Mouse (Mus musculus) heart, postnatal 14 days (tissue): ENCODE measurements around the gene Ern2. TPM values are rescaled to one million over a fixed set of nuclear protein-coding genes. Genes with fewer than 3 reads are reported as not detected.

Experiments used
- DNase-seq, 2 experiments: peaks; one replicate each; pipeline ENCODE4 v3.0.0; 2021 to 2022
- intact Hi-C: fragments of 180-260 bp; cut with DNase I; formaldehyde crosslinking; loops from one replicate; pipeline ENCODE4 v1.15.1; 2025
- long read RNA-seq, 2 experiments: library from polyadenylated mRNA; stranded (forward); transcript quantifications; one replicate each; pipeline ENCODE4 v2.0.0; 2021
- total RNA-seq, 2 experiments: library from RNA; stranded (reverse); gene quantifications; 2 replicates each; pipeline ENCODE4 v1.2.3; 2021

The Ern2 gene
- not detected for total RNA-seq
- long read RNA-seq, experiment 1, result 0 reads
- long read RNA-seq, experiment 2, result 0 reads

GRCm38 (mm10) chr7:122186043-122186442 is at the start of gene Ern2:
Gene Ern2 (minus strand): TSS chr7:122186207.
- DNase-seq, result no peak
- intact Hi-C loops, result no loop called here

DNA sequence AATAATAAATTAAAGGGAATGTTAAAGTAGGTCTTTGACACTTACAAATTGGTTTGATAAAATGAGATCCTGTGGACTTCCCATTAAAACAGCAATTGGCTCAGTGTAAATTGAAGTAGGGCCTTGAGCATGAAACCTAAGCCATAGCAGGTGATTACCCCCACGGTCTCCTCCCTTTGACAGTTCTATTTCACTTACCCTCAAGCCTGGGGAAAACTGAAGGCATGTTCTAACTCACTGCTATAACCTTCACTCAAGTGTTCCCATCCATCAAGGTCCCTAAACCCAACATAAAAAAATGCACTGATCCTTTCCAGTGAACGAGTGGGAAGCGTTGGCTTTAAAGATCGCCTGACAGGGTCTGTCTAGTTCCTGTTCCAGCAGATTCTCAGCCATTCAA is 44.9 kb upstream of the Ern2 start:
- intact Hi-C loops, result no loop called here

GRCm38 (mm10) chr7:122229916-122230315 is 43.9 kb upstream of the Ern2 start:
- intact Hi-C loops, result no loop called here
- DNase-seq, result no peak

More for the DNA sequence above, 44.9 kb upstream of the Ern2 start:
- DNase-seq, result no peak

- DNase-seq, result no peak
- intact Hi-C loops, result no loop called here
Observed at GRCm38 (mm10) chr7:122229306-122229705, 43.3 kb upstream of the Ern2 start.

GRCm38 (mm10) chr7:122226744-122227143 is 40.7 kb upstream of the Ern2 start:
- no peak for DNase-seq
- intact Hi-C loops, result no loop called here

DNA sequence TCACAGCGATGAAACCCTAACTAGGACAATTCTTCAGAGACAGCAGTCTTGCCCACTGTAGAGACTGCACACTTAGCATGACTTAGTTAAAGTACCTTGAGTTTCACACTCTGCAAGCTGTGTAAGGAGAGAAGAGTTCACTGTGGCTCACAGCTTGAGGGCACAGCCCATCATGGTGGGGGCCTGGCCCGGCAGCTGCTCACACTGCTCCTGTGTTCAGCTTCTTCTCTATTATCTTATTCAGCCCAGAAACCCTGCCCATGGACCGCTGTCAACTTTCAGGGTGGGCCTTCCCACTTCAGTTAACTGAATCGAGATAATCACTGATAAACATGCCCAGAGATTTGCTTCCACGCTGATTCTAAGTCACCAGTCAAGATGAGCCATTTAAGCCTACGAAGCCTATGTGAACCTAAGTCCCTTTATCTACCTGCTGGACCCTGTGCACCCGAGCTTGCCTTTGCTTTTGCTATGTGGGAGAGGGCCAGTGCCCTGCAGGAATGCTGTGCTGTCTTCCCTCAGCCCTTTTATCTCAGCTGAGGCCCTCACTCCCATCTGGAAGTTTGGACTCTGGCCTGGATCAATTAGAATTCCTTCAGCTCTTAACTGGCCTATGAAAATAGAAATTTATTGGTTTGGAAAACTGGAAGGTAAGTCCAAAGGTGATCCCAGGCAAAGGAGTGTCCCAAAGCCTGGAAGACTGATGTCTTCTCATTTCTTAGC is 40.2 kb upstream of the Ern2 start:
- DNase-seq, result no peak
- intact Hi-C loops, result no loop called here

GRCm38 (mm10) chr7:122219315-122219801 is 33.4 kb upstream of the Ern2 start, which contains the start of gene Chp2:
Gene Chp2 (plus strand): TSS chr7:122219496.
- intact Hi-C loops, result no loop called here

GRCm38 (mm10) chr7:122208276-122209021 is 22.4 kb upstream of the Ern2 start:
- intact Hi-C loops, result no loop called here
- DNase-seq, result no peak

More at GRCm38 (mm10) chr7:122219315-122219801, 33.4 kb upstream of the Ern2 start, which contains the start of gene Chp2:
- DNase-seq, result peak; percentile 39 to 42

DNA sequence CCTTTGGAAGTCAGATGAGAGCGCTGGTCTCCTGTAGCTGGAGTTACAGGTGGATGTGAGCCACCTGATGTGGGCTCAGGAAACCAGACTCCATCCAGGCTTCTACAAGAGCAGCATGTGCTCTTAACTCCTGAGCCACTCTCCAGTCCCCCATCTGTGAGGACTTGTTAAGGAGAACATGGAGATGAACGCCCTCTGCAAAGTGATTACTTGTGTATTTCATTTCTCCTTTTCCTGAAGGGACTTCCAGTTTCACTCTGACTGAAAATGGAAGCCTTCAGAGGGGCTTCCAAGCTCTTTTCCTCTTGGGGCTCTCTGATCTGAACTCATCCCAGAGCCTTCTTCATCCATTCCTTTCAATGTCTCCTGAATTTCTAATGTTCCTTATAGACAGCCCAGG is 20.1 kb upstream of the Ern2 start:
- DNase-seq, result no peak
- intact Hi-C loops, result no loop called here

GRCm38 (mm10) chr7:122203936-122204335 is 17.9 kb upstream of the Ern2 start:
- DNase-seq, result no peak
- intact Hi-C loops, result no loop called here

GRCm38 (mm10) chr7:122199296-122199695 is 13.3 kb upstream of the Ern2 start:
- DNase-seq, result peak in 1 of 2 experiments; percentile 33
- intact Hi-C loops, result loop anchor here (2.0 to 5.0 kb wide), 3 partner anchors 42 to 260 kb away; no protein-coding TSS in a partner anchor

DNA sequence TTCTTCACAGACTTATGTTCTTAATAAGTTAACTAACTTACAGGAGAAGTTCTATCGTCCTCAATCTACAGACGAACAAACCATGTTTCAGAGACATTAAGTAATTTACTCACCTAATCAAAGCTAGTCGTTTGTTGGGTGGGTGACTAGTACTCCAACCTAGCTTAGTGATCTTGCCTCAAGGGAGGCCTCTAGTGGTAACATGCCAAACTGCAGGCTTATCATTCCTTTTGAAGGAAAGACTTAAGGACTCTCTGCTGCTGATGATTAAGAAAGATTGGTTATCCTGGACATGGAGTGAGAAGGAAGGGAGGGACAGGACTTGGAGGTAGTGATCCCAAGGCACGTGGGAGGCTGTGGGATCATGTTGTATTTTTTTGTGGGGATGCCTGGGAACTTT is 11.3 kb upstream of the Ern2 start:
- DNase-seq, result peak; percentile 31 to 57
- intact Hi-C loops, result loop anchor here (5.0 kb wide), 1 partner anchor 165 kb away; no protein-coding TSS in a partner anchor

GRCm38 (mm10) chr7:122196771-122197170 is 10.8 kb upstream of the Ern2 start:
- intact Hi-C loops, result loop anchor here (5.0 kb wide), 1 partner anchor 164 kb away; no protein-coding TSS in a partner anchor

DNA sequence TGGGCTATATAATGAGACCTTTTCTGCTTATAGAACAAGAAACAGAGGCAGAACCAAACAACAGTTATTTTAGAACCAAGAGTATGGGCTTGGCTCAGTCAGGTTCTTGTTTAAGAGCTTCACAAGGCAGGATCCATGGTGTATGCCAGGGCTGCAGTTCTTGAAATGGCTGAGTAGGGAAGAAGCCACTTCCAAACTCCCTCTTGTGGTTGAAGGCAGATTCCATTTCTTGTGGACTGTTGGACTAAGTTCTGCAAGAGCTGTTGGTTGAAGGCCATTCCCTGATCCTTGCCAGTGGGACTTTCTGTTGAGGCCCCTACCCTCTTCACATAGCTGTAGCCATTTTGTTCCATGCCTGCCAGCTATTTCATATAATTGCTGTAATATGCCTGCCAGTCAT is 7.9 kb upstream of the Ern2 start:
- intact Hi-C loops, result no loop called here
- no peak for DNase-seq

More at GRCm38 (mm10) chr7:122196771-122197170, 10.8 kb upstream of the Ern2 start:
- no peak for DNase-seq

- intact Hi-C loops, result no loop called here
- DNase-seq, result no peak
Observed at GRCm38 (mm10) chr7:122191097-122191496, 5.1 kb upstream of the Ern2 start.

- DNase-seq, result peak; percentile 24 to 62
- intact Hi-C loops, result no loop called here
Observed at GRCm38 (mm10) chr7:122189484-122189883, 3.5 kb upstream of the Ern2 start.

- intact Hi-C loops, result no loop called here
- DNase-seq, result no peak
Observed at GRCm38 (mm10) chr7:122184569-122184968, 1.4 kb downstream of the Ern2 start.

DNA sequence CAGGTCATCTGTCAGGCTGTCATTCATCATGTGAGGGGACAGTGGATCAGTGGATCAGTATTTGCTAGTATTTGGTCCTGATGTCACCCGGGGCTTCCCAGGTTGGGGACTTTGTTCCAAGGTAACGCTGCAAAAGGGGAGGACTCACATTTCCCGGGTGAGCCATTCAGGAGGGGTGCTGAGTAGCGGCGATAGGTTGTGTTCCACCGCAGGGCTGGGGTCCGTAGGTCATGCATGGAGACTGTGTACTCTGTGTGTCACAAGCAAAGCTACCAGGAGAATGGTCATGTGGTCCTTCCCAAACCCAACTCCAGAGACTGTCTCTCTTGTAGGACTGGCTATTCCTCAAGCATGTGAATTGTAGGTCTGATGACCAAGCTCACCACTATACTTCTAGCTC is 5.3 kb downstream of the Ern2 start:
- DNase-seq, result no peak
- intact Hi-C loops, result no loop called here

- intact Hi-C loops, result no loop called here
- no peak for DNase-seq
Observed at GRCm38 (mm10) chr7:122171613-122172012, 14.4 kb downstream of the Ern2 start.

- intact Hi-C loops, result no loop called here
- no peak for DNase-seq
Observed at GRCm38 (mm10) chr7:122170705-122171104, 15.3 kb downstream of the Ern2 start.

DNA sequence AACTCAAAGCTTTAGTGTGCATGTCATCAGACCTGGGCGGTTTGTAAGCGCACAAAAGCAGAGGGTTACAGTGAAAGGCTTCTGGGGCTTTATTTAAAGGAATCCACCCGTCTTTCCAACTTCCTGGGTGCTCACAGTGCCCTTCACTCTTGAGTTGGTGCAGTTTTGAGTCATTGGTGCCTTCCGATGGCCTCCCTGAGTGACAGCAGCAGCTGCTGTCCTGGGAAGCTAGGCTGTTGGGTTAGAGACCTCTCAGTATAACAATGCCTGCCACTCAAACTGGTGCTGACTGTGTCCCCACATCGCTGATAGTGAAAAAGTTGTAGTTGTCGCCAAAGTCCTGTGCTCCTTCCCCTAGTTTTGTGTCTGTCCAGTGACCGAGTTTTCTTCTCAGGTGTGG is 18.8 kb downstream of the Ern2 start:
- no peak for DNase-seq
- intact Hi-C loops, result no loop called here
